Mouse (Mus musculus) B cell, adult 67 days (primary cell): Measurements from ENCODE around the gene Olfr1346. TPM values are rescaled to one million over a fixed set of nuclear protein-coding genes. Genes with fewer than 3 reads are reported as not detected.

Source experiments
- total RNA-seq, 2 experiments: library from RNA; stranded (reverse); gene quantifications; 4 replicates each; pipeline ENCODE4 v1.2.4; 2023

The Olfr1346 gene
- not detected for total RNA-seq

DNA sequence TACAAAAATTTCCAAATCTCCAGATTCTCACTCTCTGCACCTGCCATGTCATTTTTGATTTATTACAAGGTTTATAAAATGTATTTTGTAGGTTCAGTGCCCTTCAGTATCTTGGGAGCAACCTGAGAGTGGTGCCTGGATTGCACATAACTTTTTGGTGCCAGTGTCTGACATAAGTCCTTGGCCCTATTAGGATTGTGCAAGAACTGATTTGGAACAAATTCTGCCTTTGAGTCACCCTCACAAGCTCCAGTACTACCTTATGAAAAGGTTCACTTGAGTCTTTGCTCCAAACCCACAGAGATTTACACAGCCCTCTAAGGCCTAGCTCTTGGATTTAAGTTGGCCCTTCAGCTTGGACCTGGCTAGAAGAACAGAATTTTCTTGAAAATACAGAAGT is at the start of gene Olfr1346:
Olfr1346 (plus strand) TSS at position 151 of the 400 bp plus-strand sequence.

DNA sequence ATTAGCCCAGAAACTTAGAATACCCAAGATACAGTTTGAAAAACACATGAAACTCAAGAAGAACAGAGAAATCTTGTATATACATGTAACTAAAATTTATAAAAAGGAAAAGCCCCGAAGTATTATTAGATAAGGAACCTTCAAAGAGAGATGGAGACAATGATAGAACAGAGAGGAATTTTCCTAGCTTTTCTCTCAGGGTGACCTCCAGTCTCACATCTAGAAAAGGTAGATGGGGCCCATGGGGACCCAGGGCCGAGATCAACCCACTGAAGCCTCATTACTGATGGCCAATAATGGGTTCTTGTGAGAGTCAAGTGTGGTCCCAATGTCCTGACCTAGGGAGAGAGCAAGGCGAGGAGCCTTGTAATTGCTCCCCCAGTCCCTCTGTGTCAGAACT is 28.5 kb upstream of the Olfr1346 start, which contains the start of gene Olfr1344:
Olfr1344 (plus strand) TSS at position 301 of the 400 bp plus-strand sequence.

DNA sequence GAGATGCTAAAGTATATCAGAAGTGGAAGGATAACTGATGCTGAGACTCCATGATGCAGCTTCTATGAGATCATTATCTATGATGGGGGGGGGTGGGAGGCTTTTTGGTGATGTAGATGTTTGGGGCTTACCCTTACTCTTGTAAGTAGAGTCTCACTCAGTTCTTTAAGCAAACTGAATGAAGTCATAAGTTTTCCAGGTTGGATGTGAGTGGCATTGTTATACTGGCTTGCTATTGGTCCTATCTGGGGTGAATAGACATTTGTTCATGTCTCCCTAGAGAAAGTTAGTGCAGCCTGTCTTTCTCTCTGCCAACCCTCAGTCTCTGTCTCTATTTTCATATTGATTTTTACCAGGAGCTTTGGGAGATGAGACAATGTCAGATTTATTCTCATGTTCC is 11.0 kb upstream of the Olfr1346 start, which contains the start of gene Olfr1336:
Olfr1336 (plus strand) TSS at position 301 of the 400 bp plus-strand sequence.

DNA sequence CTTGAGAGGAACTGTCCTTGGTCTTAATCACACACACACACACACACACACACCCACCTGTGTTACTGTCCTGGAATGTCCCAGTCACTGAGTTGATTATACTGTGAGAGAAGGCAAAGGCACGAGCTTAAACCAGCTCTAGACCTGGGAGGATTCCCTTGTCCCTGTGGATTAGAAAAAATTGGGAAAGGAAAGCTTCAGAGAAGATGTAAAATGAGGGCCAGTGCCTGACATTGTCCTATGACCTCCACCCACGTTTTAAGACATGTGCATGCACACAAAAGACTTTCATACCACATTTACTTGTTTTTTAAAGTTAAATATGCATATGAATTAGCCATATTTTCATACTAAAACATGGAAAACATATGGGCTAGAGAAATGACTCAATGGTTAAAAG is 19.9 kb downstream of the Olfr1346 start, which contains the start of gene Olfr5:
Olfr5 (minus strand) TSS at position 101 of the 400 bp plus-strand sequence.

DNA sequence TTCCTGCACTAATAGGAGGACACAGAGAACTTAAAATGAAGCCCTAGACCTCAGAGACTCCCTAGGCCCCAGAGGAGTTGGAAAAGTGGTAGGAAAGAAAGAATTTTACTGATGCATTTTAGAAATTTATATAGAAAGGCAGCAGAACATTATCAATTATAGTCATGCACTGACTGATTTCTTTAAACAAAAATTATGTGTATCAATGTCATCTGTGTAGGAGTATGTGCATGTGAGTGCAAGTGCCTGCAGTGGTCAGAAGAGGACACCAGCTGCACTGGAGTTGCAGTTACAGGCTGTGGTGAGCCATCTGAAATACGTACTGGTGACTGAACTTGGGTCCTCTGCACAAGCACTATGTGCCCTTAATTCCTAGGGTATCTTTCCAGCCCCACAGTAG is 32.8 kb downstream of the Olfr1346 start, which contains the start of gene Olfr1347:
Olfr1347 (minus strand) TSS at position 101 of the 400 bp plus-strand sequence.

DNA sequence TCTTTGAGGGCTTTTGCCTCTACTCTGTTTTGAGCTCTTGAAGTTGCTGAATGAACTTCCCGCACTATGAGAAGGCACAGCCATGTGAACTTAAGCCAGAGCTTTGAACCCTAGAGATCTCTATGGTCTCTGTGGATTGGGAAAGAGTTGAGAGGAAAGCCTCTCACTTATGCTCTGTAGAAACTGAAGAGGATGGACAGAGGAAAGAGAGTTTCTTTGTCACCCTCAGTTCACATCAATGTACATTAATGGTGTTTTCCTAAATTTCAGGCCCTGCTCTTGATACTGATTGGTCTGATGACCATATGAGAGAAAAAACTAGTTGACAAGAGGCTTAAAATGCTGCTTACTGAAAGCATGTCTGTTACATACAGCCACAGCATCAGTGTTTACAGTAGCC is 41.7 kb downstream of the Olfr1346 start, which contains the start of gene Olfr1348:
Olfr1348 (minus strand) TSS at position 101 of the 400 bp plus-strand sequence.

DNA sequence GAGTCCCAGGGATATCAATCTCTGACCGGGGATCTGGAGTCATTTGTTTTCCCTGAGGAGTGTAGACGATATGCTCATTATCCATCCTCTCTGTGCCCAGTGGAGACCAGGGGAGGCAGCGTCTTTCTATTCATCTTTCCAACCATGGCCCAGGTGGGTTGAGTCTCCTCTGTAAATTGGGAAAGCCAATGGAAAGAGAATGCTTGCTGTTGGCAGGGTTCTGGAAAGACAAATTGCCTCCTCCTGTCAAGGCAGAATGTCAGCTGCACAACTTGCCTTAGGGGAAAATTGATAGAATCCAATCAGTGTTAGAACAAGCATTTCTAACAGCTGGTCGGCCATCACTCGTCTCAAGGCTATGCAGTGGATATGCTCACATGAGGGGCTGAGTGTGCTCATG is 55.9 kb downstream of the Olfr1346 start, which contains the start of gene Olfr1349:
Olfr1349 (minus strand) TSS at position 101 of the 400 bp plus-strand sequence.

Other genes with a start within 250 kb of the Olfr1346 start
- gene Zscan5b, start 244.8 kb upstream of the Olfr1346 start, total RNA-seq = not detected
- not detected for gene Epp13, start 214.4 kb upstream of the Olfr1346 start, total RNA-seq
- 1 to 10 TPM; 5.9 to 6.6 TPM for gene Zfp667, start 180.5 kb upstream of the Olfr1346 start, total RNA-seq
- gene Zfp583, start 135.8 kb upstream of the Olfr1346 start, total RNA-seq = 1 to 10 TPM; 1.2 to 1.7 TPM
- gene Gm3854, start 123.3 kb upstream of the Olfr1346 start, total RNA-seq = 1 to 10 TPM in 1 of 2 experiments, under 1 TPM in 1; 0.92 to 1.2 TPM
- gene Zfp78, start 103.8 kb upstream of the Olfr1346 start, total RNA-seq = 1 to 10 TPM; 3.6 to 4.5 TPM
- gene Zfp28, start 83.8 kb upstream of the Olfr1346 start, total RNA-seq = 1 to 10 TPM; 6.6 to 9.7 TPM
- not detected for gene Smim17, start 68.4 kb upstream of the Olfr1346 start, total RNA-seq
- not detected for gene Gm20715, start 56.8 kb upstream of the Olfr1346 start, total RNA-seq
- not detected for gene Olfr1344, start 28.4 kb upstream of the Olfr1346 start, total RNA-seq
- not detected for gene Olfr1336, start 10.9 kb upstream of the Olfr1346 start, total RNA-seq
- not detected for gene Olfr5, start 19.8 kb downstream of the Olfr1346 start, total RNA-seq
- gene Olfr1347, start 32.7 kb downstream of the Olfr1346 start, total RNA-seq = not detected
- not detected for gene Olfr1348, start 41.6 kb downstream of the Olfr1346 start, total RNA-seq
- gene Olfr1349, start 55.8 kb downstream of the Olfr1346 start, total RNA-seq = not detected
- gene Olfr1350, start 97.7 kb downstream of the Olfr1346 start, total RNA-seq = not detected
- not detected for gene Zim1, start 229.3 kb downstream of the Olfr1346 start, total RNA-seq